ENCODE assay signal across 8 mouse cellular contexts in the genomic region with DNA sequence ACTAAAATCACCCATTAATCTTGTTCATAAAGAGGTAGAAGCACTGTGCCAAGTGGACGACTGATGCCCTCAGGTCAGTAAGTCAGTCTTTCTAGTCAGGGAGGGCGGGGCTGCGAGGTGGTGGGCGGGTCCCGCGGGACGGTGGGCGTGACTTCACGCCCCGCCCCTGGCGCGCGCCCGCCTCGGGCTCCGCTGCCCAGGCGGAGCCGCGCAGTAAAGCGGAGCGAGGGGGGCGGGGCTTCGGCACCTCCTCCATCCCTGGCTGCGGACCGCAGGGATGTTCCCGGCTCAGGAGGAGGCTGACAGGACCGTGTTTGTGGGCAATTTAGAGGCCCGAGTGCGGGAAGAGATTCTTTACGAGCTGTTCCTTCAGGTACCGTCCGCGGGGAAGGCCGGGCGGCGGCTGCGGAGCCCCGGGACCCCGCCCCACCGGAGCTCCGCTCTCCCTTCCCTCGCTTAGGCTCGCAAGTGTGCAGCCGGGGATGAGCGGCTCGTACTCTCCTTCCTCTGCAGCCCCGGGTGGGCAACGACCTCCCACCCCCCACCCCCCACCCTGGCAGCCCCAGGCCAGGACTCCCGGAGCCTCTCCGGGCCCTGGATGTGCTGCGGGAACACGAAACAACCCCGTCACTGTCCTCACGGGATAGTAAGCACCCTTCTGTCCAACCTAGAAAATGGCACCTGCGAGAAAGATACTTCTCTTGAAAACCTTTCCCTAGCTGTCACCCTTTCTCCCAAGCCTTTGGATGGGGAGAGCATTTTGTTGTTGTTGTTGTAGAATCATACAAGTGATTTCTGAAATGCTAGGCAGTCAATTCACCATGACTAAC. TPM values are rescaled to one million over a fixed set of nuclear protein-coding genes. Genes with fewer than 3 reads are reported as not detected.
DNase-seq lines count a peak whose midpoint lies in the region; ATAC-seq lines count a peak whose summit lies in the region.

Rbm11 (plus strand) TSS at position 174 of the 830 bp plus-strand sequence.

- peak within 1 kb of the TSS; percentile 78 for H3K4me3 ChIP-seq in forebrain, embryonic 10.5 days
- peak within 1 kb of the TSS; percentile 74 to 84 for H3K4me3 ChIP-seq in heart, embryonic 14.5 days (ENCODE audit: control insufficient read depth in 1 of 2, insufficient read depth in 1 of 2, low read depth in 1 of 2, low read length in 2 of 2)
- peak within 1 kb of the TSS; percentile 69 for H3K4me3 ChIP-seq in liver, embryonic 12.5 days

- peak; percentile 96 for ATAC-seq in heart, embryonic 14.5 days (ENCODE audit: insufficient number of reproducible peaks, insufficient read depth, low FRiP score, low read depth)
- peak; percentile 94 for ATAC-seq in liver, embryonic 12.5 days

- peaks cover 14% of the 10 kb centered on the region for H3K27me3 ChIP-seq in forebrain, embryonic 10.5 days (ENCODE audit: poor library complexity, severe bottlenecking)
- no peaks in the 10 kb centered on the region for H3K27me3 ChIP-seq in heart, embryonic 14.5 days (ENCODE audit: control insufficient read depth, insufficient read depth, low read length)
- no peaks in the 10 kb centered on the region; the same call in 1 of the 2 replicates for H3K27me3 ChIP-seq in liver, embryonic 12.5 days (replicated peaks)
- no peaks in the 10 kb centered on the region for H3K27me3 ChIP-seq in splenic B cell, adult 2 months (ENCODE audit: control insufficient read depth, insufficient read depth, low read length, poor library complexity, severe bottlenecking)

- peak within 1 kb of the TSS; percentile 93 for H3K4me2 ChIP-seq in heart, embryonic 14.5 days (ENCODE audit: low read length)
- peak within 1 kb of the TSS; percentile 97 for H3K4me2 ChIP-seq in liver, embryonic 12.5 days

- H3K27ac ChIP-seq in forebrain, embryonic 10.5 days, result peak within 1 kb of the TSS; percentile 75
- no peak within 1 kb of the TSS for H3K27ac ChIP-seq in heart, embryonic 14.5 days (replicated peaks in 1 of 2; ENCODE audit: control insufficient read depth in 1 of 2, insufficient read depth in 1 of 2, low read depth in 2 of 2, low read length in 2 of 2)
- no peak within 1 kb of the TSS for H3K27ac ChIP-seq in liver, embryonic 12.5 days

- peak; percentile 86 for DNase-seq in CD4-positive, CD25-positive, alpha-beta regulatory T cell, adult 2 months (ENCODE audit: low read depth, low spot score)
- peak; percentile 48 for DNase-seq in c-Kit-positive CD71-positive TER-119-negative erythroid progenitor cells, embryonic 14.5 days (ENCODE audit: low read depth)
- DNase-seq in forebrain, embryonic 10.5 days (ENCODE audit: extremely low spot score, low spot score), result peak; percentile 73
- peak; percentile 92 for DNase-seq in kidney, postnatal 14 days
- peak; percentile 72 for DNase-seq in naive thymus-derived CD4-positive, alpha-beta T cell, adult 2 months (ENCODE audit: low read depth)
- DNase-seq in splenic B cell, adult 2 months (ENCODE audit: low read depth, low spot score), result peak; percentile 75

- no peaks in the 10 kb centered on the region for H3K36me3 ChIP-seq in forebrain, embryonic 10.5 days (replicated peaks)
- no peaks in the 10 kb centered on the region for H3K36me3 ChIP-seq in heart, embryonic 14.5 days (ENCODE audit: control insufficient read depth, insufficient read depth, low read length)
- H3K36me3 ChIP-seq in liver, embryonic 12.5 days, result no peaks in the 10 kb centered on the region
- no peaks in the 10 kb centered on the region for H3K36me3 ChIP-seq in splenic B cell, adult 2 months (ENCODE audit: control insufficient read depth, insufficient read depth, low read length, poor library complexity, severe bottlenecking)

- under 1% methylated on average over 53 of the region's 55 CpGs for WGBS in forebrain, embryonic 10.5 days
- WGBS in heart, embryonic 14.5 days, result under 1% methylated on average over 52 of the region's 55 CpGs
- under 1% methylated on average over 55 of the region's 55 CpGs for WGBS in liver, embryonic 12.5 days (ENCODE audit: insufficient replicate concordance)

- peak within 1 kb of the TSS; percentile 68 for H3K9ac ChIP-seq in heart, embryonic 14.5 days (ENCODE audit: low read length)
- peak within 1 kb of the TSS; percentile 56 for H3K9ac ChIP-seq in liver, embryonic 12.5 days

- no peaks in the 10 kb centered on the region for H3K9me3 ChIP-seq in forebrain, embryonic 10.5 days
- H3K9me3 ChIP-seq in heart, embryonic 14.5 days (ENCODE audit: control insufficient read depth, low read length), result no peaks in the 10 kb centered on the region
- no peaks in the 10 kb centered on the region for H3K9me3 ChIP-seq in liver, embryonic 12.5 days (replicated peaks)

- peaks cover 12% of the 10 kb centered on the region for H3K4me1 ChIP-seq in forebrain, embryonic 10.5 days
- no peaks in the 10 kb centered on the region for H3K4me1 ChIP-seq in heart, embryonic 14.5 days (ENCODE audit: control insufficient read depth in 2 of 2, insufficient read depth in 2 of 2, low read length in 2 of 2)
- H3K4me1 ChIP-seq in liver, embryonic 12.5 days, result peaks cover 10% of the 10 kb centered on the region

RNA-seq across cellular contexts. Expression of gene Rbm11, which starts in this region (rescaled TPM):
- 0.36 and 0.75 TPM in 2 replicates for polyA plus RNA-seq in forebrain, embryonic 10.5 days (2016; fragmentation: Nextera tagmentation; extraction: Ambion mirVana)
- 0.39 and 0.46 TPM in 2 replicates for polyA plus RNA-seq in heart, embryonic 14.5 days (2014; fragmentation: Nextera tagmentation; extraction: Ambion mirVana)
- 0.10 and 0.13 TPM in 2 replicates for polyA plus RNA-seq in liver, embryonic 12.5 days (2016; fragmentation: Nextera tagmentation; extraction: Ambion mirVana)

Comparison
In these comparisons a context has a peak if more than half of its experiments do, and no peak if none do; other contexts are left out.
1. Peak in DNase-seq, H3K4me3 ChIP-seq and H3K27ac ChIP-seq in forebrain, embryonic 10.5 days; RNA of the gene not detected or under 1 TPM.
2. Peak in ATAC-seq, H3K4me3 ChIP-seq, H3K9ac ChIP-seq and H3K4me2 ChIP-seq in heart, embryonic 14.5 days; RNA of the gene not detected or under 1 TPM.
3. Peak in ATAC-seq, H3K4me3 ChIP-seq, H3K9ac ChIP-seq and H3K4me2 ChIP-seq in liver, embryonic 12.5 days; RNA of the gene not detected or under 1 TPM.